Mouse (Mus musculus): ENCODE data around the gene Phf19. TPM values are rescaled to one million over a fixed set of nuclear protein-coding genes. Genes with fewer than 3 reads are reported as not detected.

The Phf19 gene
- polyA plus RNA-seq, 1 experiment = not detected

GRCm38 (mm10) chr2:34957405-34957804, 43.6 kb upstream of the Phf19 start:
- WGBS = 61% methylated on average over 1 of the region's 1 CpGs
- Histone ChIP-seq H3K4me3 (ENCODE audit: insufficient read depth, low read depth, low read length) (no peak overlapping the region), H3K27ac (ENCODE audit: insufficient read depth, low read depth, low read length) (no peak overlapping the region), H3K4me1 (ENCODE audit: control insufficient read depth, insufficient read depth, low read length) (peaks cover 7% of the 10 kb centered on the region)
- TF ChIP-seq CTCF (IDR thresholded peaks at IDR 0.05; ENCODE audit: insufficient read depth, low read depth, low read length) (no peak), POLR2A (IDR thresholded peaks at IDR 0.05; ENCODE audit: insufficient read depth, low read depth, low read length) (no peak)

GRCm38 (mm10) chr2:34956941-34957340, 43.1 kb upstream of the Phf19 start:
- 58% methylated on average over 5 of the region's 5 CpGs for WGBS
- TF ChIP-seq POLR2A (IDR thresholded peaks at IDR 0.05; ENCODE audit: insufficient read depth, low read depth, low read length) (no peak), CTCF (IDR thresholded peaks at IDR 0.05; ENCODE audit: insufficient read depth, low read depth, low read length) (no peak)
- Histone ChIP-seq H3K4me1 (ENCODE audit: control insufficient read depth, insufficient read depth, low read length) (peaks cover 7% of the 10 kb centered on the region), H3K4me3 (ENCODE audit: insufficient read depth, low read depth, low read length) (no peak overlapping the region), H3K27ac (ENCODE audit: insufficient read depth, low read depth, low read length) (no peak overlapping the region)

- H3K4me1 ChIP-seq (ENCODE audit: control insufficient read depth, insufficient read depth, low read length) = no peaks in the 10 kb centered on the region
- no peak overlapping the region for H3K4me3 ChIP-seq (ENCODE audit: insufficient read depth, low read depth, low read length)
- H3K27ac ChIP-seq (ENCODE audit: insufficient read depth, low read depth, low read length) = no peak overlapping the region
- TF ChIP-seq POLR2A (IDR thresholded peaks at IDR 0.05; ENCODE audit: insufficient read depth, low read depth, low read length) = no peak
These were observed 40.5 kb upstream of the Phf19 start for GRCm38 (mm10) chr2:34954344-34954743.

GRCm38 (mm10) chr2:34953547-34954116, 39.8 kb upstream of the Phf19 start:
- TF ChIP-seq CTCF (IDR thresholded peaks at IDR 0.05; ENCODE audit: insufficient read depth, low read depth, low read length) = no peak
- TF ChIP-seq POLR2A (IDR thresholded peaks at IDR 0.05; ENCODE audit: insufficient read depth, low read depth, low read length) = no peak
- WGBS = 81% methylated on average over 2 of the region's 2 CpGs
- Histone ChIP-seq H3K4me1 (ENCODE audit: control insufficient read depth, insufficient read depth, low read length) (no peaks in the 10 kb centered on the region), H3K4me3 (ENCODE audit: insufficient read depth, low read depth, low read length) (no peak overlapping the region), H3K27ac (ENCODE audit: insufficient read depth, low read depth, low read length) (no peak overlapping the region)

GRCm38 (mm10) chr2:34953018-34953417, 39.2 kb upstream of the Phf19 start:
- H3K27ac ChIP-seq (ENCODE audit: insufficient read depth, low read depth, low read length) = no peak overlapping the region
- 56% methylated on average over 4 of the region's 4 CpGs for WGBS
- H3K4me1 ChIP-seq (ENCODE audit: control insufficient read depth, insufficient read depth, low read length) = no peaks in the 10 kb centered on the region
- TF ChIP-seq POLR2A (IDR thresholded peaks at IDR 0.05; ENCODE audit: insufficient read depth, low read depth, low read length) = no peak
- no peak for TF ChIP-seq CTCF (IDR thresholded peaks at IDR 0.05; ENCODE audit: insufficient read depth, low read depth, low read length)
- H3K4me3 ChIP-seq (ENCODE audit: insufficient read depth, low read depth, low read length) = no peak overlapping the region

GRCm38 (mm10) chr2:34951469-34951868, 37.6 kb upstream of the Phf19 start:
- H3K4me1 ChIP-seq (ENCODE audit: control insufficient read depth, insufficient read depth, low read length) = no peaks in the 10 kb centered on the region
- H3K4me3 ChIP-seq (ENCODE audit: insufficient read depth, low read depth, low read length) = no peak overlapping the region
- no peak overlapping the region for H3K27ac ChIP-seq (ENCODE audit: insufficient read depth, low read depth, low read length)
- TF ChIP-seq CTCF (IDR thresholded peaks at IDR 0.05; ENCODE audit: insufficient read depth, low read depth, low read length) (no peak), POLR2A (IDR thresholded peaks at IDR 0.05; ENCODE audit: insufficient read depth, low read depth, low read length) (no peak)

- 41% methylated on average over 2 of the region's 2 CpGs for WGBS
- no peak for TF ChIP-seq POLR2A (IDR thresholded peaks at IDR 0.05; ENCODE audit: insufficient read depth, low read depth, low read length)
- no peak for TF ChIP-seq CTCF (IDR thresholded peaks at IDR 0.05; ENCODE audit: insufficient read depth, low read depth, low read length)
These were observed 34.8 kb upstream of the Phf19 start for GRCm38 (mm10) chr2:34948622-34949021.

GRCm38 (mm10) chr2:34946046-34946445, 32.2 kb upstream of the Phf19 start:
- Histone ChIP-seq H3K4me1 (ENCODE audit: control insufficient read depth, insufficient read depth, low read length) (peaks cover 6% of the 10 kb centered on the region; the same call in 1 of the 2 replicates), H3K4me3 (ENCODE audit: insufficient read depth, low read depth, low read length) (no peak overlapping the region), H3K27ac (ENCODE audit: insufficient read depth, low read depth, low read length) (no peak overlapping the region)
- TF ChIP-seq CTCF (IDR thresholded peaks at IDR 0.05; ENCODE audit: insufficient read depth, low read depth, low read length) = no peak
- no peak for TF ChIP-seq POLR2A (IDR thresholded peaks at IDR 0.05; ENCODE audit: insufficient read depth, low read depth, low read length)
- WGBS = 43% methylated on average over 4 of the region's 4 CpGs

More at GRCm38 (mm10) chr2:34948622-34949021, 34.8 kb upstream of the Phf19 start:
- Histone ChIP-seq H3K4me3 (ENCODE audit: insufficient read depth, low read depth, low read length) (no peak overlapping the region), H3K27ac (ENCODE audit: insufficient read depth, low read depth, low read length) (no peak overlapping the region), H3K4me1 (ENCODE audit: control insufficient read depth, insufficient read depth, low read length) (peaks cover 5% of the 10 kb centered on the region; the same call in 1 of the 2 replicates)

GRCm38 (mm10) chr2:34945580-34945979, 31.8 kb upstream of the Phf19 start:
- TF ChIP-seq CTCF (IDR thresholded peaks at IDR 0.05; ENCODE audit: insufficient read depth, low read depth, low read length) (no peak), POLR2A (IDR thresholded peaks at IDR 0.05; ENCODE audit: insufficient read depth, low read depth, low read length) (no peak)
- peaks cover 6% of the 10 kb centered on the region; the same call in 1 of the 2 replicates for H3K4me1 ChIP-seq (ENCODE audit: control insufficient read depth, insufficient read depth, low read length)
- no peak overlapping the region for H3K27ac ChIP-seq (ENCODE audit: insufficient read depth, low read depth, low read length)
- WGBS = 73% methylated on average over 4 of the region's 4 CpGs
- H3K4me3 ChIP-seq (ENCODE audit: insufficient read depth, low read depth, low read length) = no peak overlapping the region

- 46% methylated on average over 8 of the region's 8 CpGs for WGBS
- H3K4me3 ChIP-seq (ENCODE audit: insufficient read depth, low read depth, low read length) = no peak overlapping the region
- peaks cover 6% of the 10 kb centered on the region; the same call in 1 of the 2 replicates for H3K4me1 ChIP-seq (ENCODE audit: control insufficient read depth, insufficient read depth, low read length)
- TF ChIP-seq CTCF (IDR thresholded peaks at IDR 0.05; ENCODE audit: insufficient read depth, low read depth, low read length) = no peak
- no peak for TF ChIP-seq POLR2A (IDR thresholded peaks at IDR 0.05; ENCODE audit: insufficient read depth, low read depth, low read length)
- H3K27ac ChIP-seq (ENCODE audit: insufficient read depth, low read depth, low read length) = no peak overlapping the region
These were observed 30.9 kb upstream of the Phf19 start for GRCm38 (mm10) chr2:34944761-34945160.

Measured in olfactory bulb, adult 2 months (tissue).